Mouse (Mus musculus) limb, embryonic 13.5 days (tissue): ENCODE data around the gene Xylt1. TPM values are rescaled to one million over a fixed set of nuclear protein-coding genes. Genes with fewer than 3 reads are reported as not detected.

Experiments
- ATAC-seq: fragments of 200-750 bp; cut with Nextera tagmentation; 2 replicates; pipeline ENCODE4 v1.8.0; 2017; ENCODE audit warnings: low read depth, moderate number of reproducible peaks, moderate TSS enrichment; ENCODE audit not compliant: low FRiP score
- H3K27ac ChIP-seq: fragments of 300-500 bp; sonication (generic); 2 replicates; pipeline ENCODE4 v1.5.1; 2015; ENCODE audit warnings: inconsistent platforms, mild to moderate bottlenecking, moderate library complexity
- H3K27me3 ChIP-seq: fragments of 300-500 bp; sonication (generic); 2 replicates; pipeline ENCODE4 v1.6.1; 2015; ENCODE audit warnings: mild to moderate bottlenecking, inconsistent platforms
- H3K36me3 ChIP-seq: fragments of 300-500 bp; sonication (generic); 2 replicates; pipeline ENCODE4 v1.6.1; 2015; ENCODE audit warnings: inconsistent platforms, mild to moderate bottlenecking, moderate library complexity
- H3K4me1 ChIP-seq: fragments of 300-500 bp; sonication (generic); 2 replicates; pipeline ENCODE4 v1.6.1; 2015; ENCODE audit warnings: inconsistent platforms
- H3K4me2 ChIP-seq: fragments of 300-500 bp; sonication (generic); replicated peaks from 2 replicates; pipeline ENCODE4 v1.6.1; 2015; ENCODE audit warnings: inconsistent platforms, mild to moderate bottlenecking, moderate library complexity
- H3K4me3 ChIP-seq: fragments of 300-500 bp; sonication (generic); 2 replicates; pipeline ENCODE4 v1.5.1; 2015; ENCODE audit warnings: moderate library complexity, mild to moderate bottlenecking, inconsistent platforms
- H3K9ac ChIP-seq: fragments of 300-500 bp; sonication (generic); 2 replicates; pipeline ENCODE4 v1.6.1; 2015; ENCODE audit warnings: mild to moderate bottlenecking, inconsistent platforms
- H3K9me3 ChIP-seq: fragments of 300-500 bp; sonication (generic); 2 replicates; pipeline ENCODE4 v1.6.1; 2016; ENCODE audit warnings: inconsistent platforms
- WGBS: fragments of 180-500 bp; shearing (Covaris S2); methylation state at CpG from one replicate; pipeline ENCODE4 v1.1.7; 2015; 5-methylcytosine and 5-hydroxymethylcytosine counted together
- polyA plus RNA-seq: library from polyadenylated mRNA; unstranded; fragments of >200 nt; fragmentation: Nextera tagmentation; extraction: Ambion mirVana; gene quantifications from 2 replicates; pipeline ENCODE4 v1.2.1, GENCODE M21; 2015

Xylt1 gene
- polyA plus RNA-seq, 1 experiment from 2014 or later, result 2.7 TPM

GRCm38 (mm10) chr7:117443215-117443614 lies 62.4 kb downstream of the Xylt1 start:
- Histone ChIP-seq H3K36me3 (no peaks in the 10 kb centered on the region), H3K27ac (no peak overlapping the region), H3K4me3 (no peak overlapping the region), H3K27me3 (no peaks in the 10 kb centered on the region), H3K4me2 (no peak overlapping the region), H3K9me3 (no peaks in the 10 kb centered on the region), H3K9ac (no peak overlapping the region), H3K4me1 (peaks cover 24% of the 10 kb centered on the region)
- ATAC-seq, result no peak
- WGBS, result 83% methylated on average over 7 of the region's 7 CpGs

GRCm38 (mm10) chr7:117445471-117445870 lies 64.7 kb downstream of the Xylt1 start:
- 14% methylated on average over 3 of the region's 3 CpGs for WGBS
- ATAC-seq, result no peak

GRCm38 (mm10) chr7:117449605-117450004 lies 68.8 kb downstream of the Xylt1 start:
- Histone ChIP-seq H3K9ac (no peak overlapping the region), H3K4me1 (peaks cover 24% of the 10 kb centered on the region), H3K27ac (no peak overlapping the region), H3K4me3 (no peak overlapping the region), H3K36me3 (no peaks in the 10 kb centered on the region), H3K9me3 (no peaks in the 10 kb centered on the region), H3K27me3 (no peaks in the 10 kb centered on the region), H3K4me2 (no peak overlapping the region)
- WGBS, result 98% methylated on average over 5 of the region's 5 CpGs
- ATAC-seq, result no peak

More at GRCm38 (mm10) chr7:117445471-117445870, 64.7 kb downstream of the Xylt1 start:
- Histone ChIP-seq H3K4me3 (no peak overlapping the region), H3K4me2 (no peak overlapping the region), H3K27ac (no peak overlapping the region), H3K9me3 (no peaks in the 10 kb centered on the region), H3K27me3 (no peaks in the 10 kb centered on the region), H3K4me1 (peaks cover 13% of the 10 kb centered on the region), H3K9ac (no peak overlapping the region), H3K36me3 (no peaks in the 10 kb centered on the region)

- H3K9me3 ChIP-seq, result no peaks in the 10 kb centered on the region
- peak; percentile 40; the same call in 1 of the 2 replicates for ATAC-seq
- H3K4me3 ChIP-seq, result no peak overlapping the region
- H3K27ac ChIP-seq, result no peak overlapping the region
- peaks cover 11% of the 10 kb centered on the region for H3K4me1 ChIP-seq
- no peaks in the 10 kb centered on the region for H3K27me3 ChIP-seq
- H3K4me2 ChIP-seq, result no peak overlapping the region
- H3K36me3 ChIP-seq, result no peaks in the 10 kb centered on the region
- no peak overlapping the region for H3K9ac ChIP-seq
Measured at GRCm38 (mm10) chr7:117451212-117451611, 70.4 kb downstream of the Xylt1 start.

- Histone ChIP-seq H3K36me3 (no peaks in the 10 kb centered on the region), H3K27me3 (no peaks in the 10 kb centered on the region), H3K4me3 (no peak overlapping the region), H3K9ac (no peak overlapping the region), H3K9me3 (no peaks in the 10 kb centered on the region), H3K4me1 (peaks cover 11% of the 10 kb centered on the region), H3K27ac (no peak overlapping the region), H3K4me2 (no peak overlapping the region)
- 61% methylated on average over 2 of the region's 2 CpGs for WGBS
- no peak for ATAC-seq
Measured at GRCm38 (mm10) chr7:117452269-117452668, 71.5 kb downstream of the Xylt1 start.

- Histone ChIP-seq H3K36me3 (no peaks in the 10 kb centered on the region; the same call in 1 of the 2 replicates), H3K4me3 (no peak overlapping the region), H3K9me3 (no peaks in the 10 kb centered on the region), H3K4me1 (peaks cover 11% of the 10 kb centered on the region), H3K27ac (no peak overlapping the region), H3K27me3 (no peaks in the 10 kb centered on the region), H3K4me2 (no peak overlapping the region), H3K9ac (no peak overlapping the region)
- ATAC-seq, result no peak
- 80% methylated on average over 11 of the region's 11 CpGs for WGBS
Measured at GRCm38 (mm10) chr7:117454789-117455548, 74.2 kb downstream of the Xylt1 start.

GRCm38 (mm10) chr7:117462196-117462935 lies 81.6 kb downstream of the Xylt1 start:
- 0 out of 2 replicates have a peak, but pooled peaks cover 2% of the 10 kb centered on the region for H3K9me3 ChIP-seq
- H3K36me3 ChIP-seq, result peaks cover 3% of the 10 kb centered on the region; the same call in 1 of the 2 replicates
- no peaks in the 10 kb centered on the region for H3K27me3 ChIP-seq
- WGBS, result 54% methylated on average over 7 of the region's 7 CpGs
- ATAC-seq, result no peak
- H3K4me3 ChIP-seq, result no peak overlapping the region
- no peak overlapping the region for H3K4me2 ChIP-seq
- peaks cover 12% of the 10 kb centered on the region for H3K4me1 ChIP-seq
- H3K9ac ChIP-seq, result no peak overlapping the region
- H3K27ac ChIP-seq, result peak overlapping the region; percentile 2; the same call in 1 of the 2 replicates

- no peak overlapping the region for H3K9ac ChIP-seq
- H3K4me2 ChIP-seq, result no peak overlapping the region
- peaks cover 19% of the 10 kb centered on the region for H3K4me1 ChIP-seq
- 0 out of 2 replicates have a peak overlapping the region, but pooled peaks have one; percentile 40 for H3K27ac ChIP-seq
- no peak for ATAC-seq
- 52% methylated on average over 4 of the region's 4 CpGs for WGBS
- H3K9me3 ChIP-seq, result 0 out of 2 replicates have a peak, but pooled peaks cover 2% of the 10 kb centered on the region
- H3K27me3 ChIP-seq, result no peaks in the 10 kb centered on the region
- no peak overlapping the region for H3K4me3 ChIP-seq
- peaks cover 3% of the 10 kb centered on the region; the same call in 1 of the 2 replicates for H3K36me3 ChIP-seq
Measured at GRCm38 (mm10) chr7:117464956-117465355, 84.2 kb downstream of the Xylt1 start.

- Histone ChIP-seq H3K4me1 (peaks cover 26% of the 10 kb centered on the region), H3K4me2 (no peak overlapping the region), H3K27ac (no peak overlapping the region), H3K9ac (no peak overlapping the region), H3K9me3 (no peaks in the 10 kb centered on the region), H3K4me3 (no peak overlapping the region), H3K27me3 (no peaks in the 10 kb centered on the region), H3K36me3 (no peaks in the 10 kb centered on the region)
- ATAC-seq, result no peak
- WGBS, result 94% methylated on average over 7 of the region's 7 CpGs
Measured at GRCm38 (mm10) chr7:117466006-117466780, 85.4 kb downstream of the Xylt1 start.

GRCm38 (mm10) chr7:117470243-117470802 lies 89.5 kb downstream of the Xylt1 start:
- Histone ChIP-seq H3K9me3 (no peaks in the 10 kb centered on the region), H3K4me3 (no peak overlapping the region), H3K27ac (no peak overlapping the region), H3K9ac (no peak overlapping the region), H3K4me2 (no peak overlapping the region), H3K36me3 (no peaks in the 10 kb centered on the region), H3K4me1 (peaks cover 37% of the 10 kb centered on the region), H3K27me3 (no peaks in the 10 kb centered on the region)
- ATAC-seq, result no peak
- 60% methylated on average over 3 of the region's 3 CpGs for WGBS

GRCm38 (mm10) chr7:117472055-117472780 lies 91.4 kb downstream of the Xylt1 start:
- no peaks in the 10 kb centered on the region for H3K27me3 ChIP-seq
- H3K4me3 ChIP-seq, result no peak overlapping the region
- H3K4me1 ChIP-seq, result peaks cover 37% of the 10 kb centered on the region
- no peak overlapping the region for H3K27ac ChIP-seq
- 40% methylated on average over 11 of the region's 11 CpGs for WGBS
- no peak for ATAC-seq
- H3K36me3 ChIP-seq, result no peaks in the 10 kb centered on the region
- no peaks in the 10 kb centered on the region for H3K9me3 ChIP-seq
- no peak overlapping the region for H3K9ac ChIP-seq
- H3K4me2 ChIP-seq, result no peak overlapping the region
